Mouse (Mus musculus): Measurements from ENCODE around the gene Rbfox3. TPM values are rescaled to one million over a fixed set of nuclear protein-coding genes. Genes with fewer than 3 reads are reported as not detected.

Gene Rbfox3
- polyA plus RNA-seq, 1 experiment from 2014 or later: 55.2 TPM

DNA sequence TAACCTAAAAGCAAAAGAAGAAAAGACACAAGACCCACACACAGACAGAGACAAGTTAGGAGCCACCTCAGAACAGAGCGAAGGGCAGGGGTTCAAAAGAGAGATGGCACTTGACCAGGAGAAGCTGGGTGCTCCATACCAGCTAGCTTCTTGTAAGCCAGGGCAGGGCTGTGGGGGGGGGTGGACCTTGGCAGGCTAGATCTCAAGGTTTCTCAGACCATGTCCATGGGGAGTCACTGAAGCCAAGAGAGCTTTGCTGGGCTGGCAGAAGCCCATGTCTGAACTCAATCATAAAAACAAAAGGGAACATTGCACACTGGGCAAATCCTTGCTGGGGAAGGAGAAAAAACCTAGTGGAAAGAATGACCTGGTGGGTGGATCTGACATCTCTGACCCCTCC, 327.4 kb downstream of the Rbfox3 start:
- Histone ChIP-seq H3K27ac (no peak overlapping the region), H3K9me3 (no peaks in the 10 kb centered on the region), H3K36me3 (no peaks in the 10 kb centered on the region), H3K27me3 (0 out of 2 replicates have a peak, but pooled peaks cover 4% of the 10 kb centered on the region), H3K9ac (no peak overlapping the region), H3K4me3 (no peak overlapping the region), H3K4me2 (no peak overlapping the region), H3K4me1 (replicated peaks) (peaks cover 30% of the 10 kb centered on the region)
- ATAC-seq (ENCODE audit: low FRiP score): no peak
- WGBS: 96% methylated on average over 1 of the region's 1 CpGs

DNA sequence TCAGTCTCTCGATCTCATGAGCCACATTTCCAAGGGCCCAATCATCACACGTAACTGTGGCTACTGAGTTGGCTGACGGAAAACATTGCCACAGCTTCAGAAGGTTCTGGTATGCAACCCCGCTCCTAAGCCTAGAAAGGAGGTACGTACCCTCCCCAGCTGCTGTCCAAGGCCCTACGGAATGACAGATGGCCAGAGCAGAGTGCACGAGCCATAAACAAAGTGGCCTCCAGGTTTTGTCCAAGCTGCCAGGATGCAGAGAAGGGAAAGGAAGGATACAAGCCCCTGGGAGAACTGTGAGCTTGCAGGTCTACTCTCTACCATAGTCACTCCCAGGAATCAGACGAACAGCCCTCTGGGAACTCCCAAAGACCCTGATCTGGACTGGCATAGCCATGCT, 327.8 kb downstream of the Rbfox3 start:
- Histone ChIP-seq H3K9ac (no peak overlapping the region), H3K4me1 (replicated peaks) (peaks cover 34% of the 10 kb centered on the region), H3K4me3 (no peak overlapping the region), H3K27ac (no peak overlapping the region), H3K27me3 (0 out of 2 replicates have a peak, but pooled peaks cover 4% of the 10 kb centered on the region), H3K4me2 (no peak overlapping the region), H3K9me3 (no peaks in the 10 kb centered on the region), H3K36me3 (no peaks in the 10 kb centered on the region)
- 81% methylated on average over 8 of the region's 8 CpGs for WGBS
- no peak for ATAC-seq (ENCODE audit: low FRiP score)

DNA sequence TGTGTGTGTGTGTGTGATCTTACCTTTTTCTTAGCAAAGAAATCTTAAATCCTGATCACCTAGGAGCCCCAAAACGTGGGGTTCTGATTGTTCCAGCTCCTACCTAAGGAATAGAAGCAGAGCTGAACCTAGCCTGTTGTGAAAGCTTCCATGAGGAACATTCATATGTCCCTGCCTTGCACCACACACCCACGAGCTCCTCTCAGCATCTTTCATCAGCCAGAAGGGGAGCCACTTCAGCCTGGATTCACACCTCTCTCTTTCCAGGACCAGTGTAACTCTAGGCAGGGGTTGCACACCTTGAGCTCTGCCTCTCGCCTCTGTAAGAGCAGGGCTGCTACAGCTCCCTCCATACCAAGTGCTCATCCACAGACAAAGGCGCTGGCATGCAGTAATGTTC, 330.4 kb downstream of the Rbfox3 start:
- no peaks in the 10 kb centered on the region for H3K36me3 ChIP-seq
- no peak overlapping the region for H3K4me3 ChIP-seq
- no peak overlapping the region for H3K9ac ChIP-seq
- ATAC-seq (ENCODE audit: low FRiP score): no peak
- peaks cover 54% of the 10 kb centered on the region for H3K4me1 ChIP-seq (replicated peaks)
- H3K4me2 ChIP-seq: no peak overlapping the region
- 50% methylated on average over 4 of the region's 4 CpGs for whole genome bisulfite sequencing
- no peaks in the 10 kb centered on the region for H3K9me3 ChIP-seq
- H3K27ac ChIP-seq: peak overlapping the region; percentile 78
- 0 out of 2 replicates have a peak, but pooled peaks cover 4% of the 10 kb centered on the region for H3K27me3 ChIP-seq

DNA sequence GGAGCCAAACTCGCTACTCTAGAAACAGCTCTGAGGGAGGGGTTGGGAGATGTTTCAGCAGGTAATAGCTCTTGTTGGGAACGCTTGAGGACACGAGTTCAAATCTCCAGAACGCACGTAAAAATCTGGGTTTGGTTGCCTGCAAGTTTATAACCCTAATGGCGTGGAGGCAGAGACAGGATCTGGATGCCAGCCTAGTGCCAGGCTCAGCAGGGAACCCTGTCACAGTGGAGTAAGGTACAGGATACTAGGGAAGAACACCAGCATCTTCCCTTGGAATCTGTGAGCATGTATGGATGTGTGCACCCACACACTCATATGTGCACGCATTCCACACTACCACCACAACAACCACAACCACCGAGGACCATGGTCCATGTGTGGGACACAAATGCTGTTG, 331.8 kb downstream of the Rbfox3 start:
- H3K36me3 ChIP-seq: no peaks in the 10 kb centered on the region
- H3K9me3 ChIP-seq: no peaks in the 10 kb centered on the region
- no peak for ATAC-seq (ENCODE audit: low FRiP score)
- no peak overlapping the region for H3K9ac ChIP-seq
- H3K4me2 ChIP-seq: no peak overlapping the region
- 85% methylated on average over 8 of the region's 8 CpGs for WGBS
- H3K4me3 ChIP-seq: no peak overlapping the region
- peaks cover 4% of the 10 kb centered on the region; the same call in 1 of the 2 replicates for H3K27me3 ChIP-seq
- no peak overlapping the region for H3K27ac ChIP-seq
- H3K4me1 ChIP-seq (replicated peaks): peaks cover 59% of the 10 kb centered on the region

DNA sequence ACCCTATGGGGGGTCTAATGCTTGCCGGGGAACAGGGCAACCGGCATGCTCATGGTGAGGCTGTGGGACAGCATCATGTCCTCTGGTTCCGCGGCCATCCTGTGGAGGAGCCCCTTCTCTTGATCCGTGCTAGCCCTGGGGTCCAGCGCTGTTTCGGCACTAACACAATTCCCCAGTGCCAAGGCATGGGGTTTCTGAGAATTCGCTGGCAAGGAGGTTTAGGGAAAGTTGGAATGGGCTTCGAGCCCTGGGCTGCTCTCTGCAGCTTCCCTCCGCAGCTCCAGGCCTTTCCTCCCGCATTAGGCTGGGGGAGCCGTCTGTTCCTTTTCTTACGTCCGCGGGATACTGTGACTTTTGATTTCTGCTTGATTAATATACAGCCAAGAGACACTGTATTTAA, 334.1 kb downstream of the Rbfox3 start:
- peak overlapping the region; percentile 69; the same call in 1 of the 2 replicates for H3K27ac ChIP-seq
- H3K36me3 ChIP-seq: no peaks in the 10 kb centered on the region
- WGBS: 50% methylated on average over 15 of the region's 15 CpGs
- H3K4me1 ChIP-seq (replicated peaks): peaks cover 73% of the 10 kb centered on the region
- H3K4me3 ChIP-seq: no peak overlapping the region
- no peak overlapping the region for H3K4me2 ChIP-seq
- H3K9ac ChIP-seq: peak overlapping the region; percentile 1
- no peak for ATAC-seq (ENCODE audit: low FRiP score)
- H3K27me3 ChIP-seq: peaks cover 14% of the 10 kb centered on the region
- H3K9me3 ChIP-seq: no peaks in the 10 kb centered on the region

DNA sequence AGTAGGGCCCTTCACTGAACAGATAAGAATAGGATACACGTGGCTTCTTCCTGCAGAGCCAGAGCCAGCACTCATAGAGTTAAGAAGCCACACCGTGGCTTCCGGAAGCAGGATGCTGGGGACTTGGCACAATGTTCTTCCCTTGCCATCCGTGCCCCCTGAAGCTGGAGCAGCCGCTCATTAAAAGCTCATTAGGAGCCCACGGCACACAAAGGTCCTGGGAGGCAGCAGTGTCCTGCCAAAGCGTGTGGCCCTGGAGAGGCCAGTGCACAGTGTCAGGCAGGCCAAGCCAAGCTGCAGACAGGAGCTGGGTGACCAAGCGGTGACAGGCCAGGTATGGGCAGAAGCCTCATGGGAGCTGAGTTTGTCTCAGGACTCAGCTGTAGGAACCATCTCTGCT, 334.8 kb downstream of the Rbfox3 start:
- no peaks in the 10 kb centered on the region for H3K36me3 ChIP-seq
- no peak overlapping the region for H3K4me2 ChIP-seq
- no peak overlapping the region for H3K4me3 ChIP-seq
- no peaks in the 10 kb centered on the region for H3K9me3 ChIP-seq
- WGBS: 36% methylated on average over 8 of the region's 8 CpGs
- H3K9ac ChIP-seq: peak overlapping the region; percentile 1; the same call in 1 of the 2 replicates
- peaks cover 21% of the 10 kb centered on the region for H3K27me3 ChIP-seq
- peak overlapping the region; percentile 69 for H3K27ac ChIP-seq
- H3K4me1 ChIP-seq (replicated peaks): peaks cover 68% of the 10 kb centered on the region
- ATAC-seq (ENCODE audit: low FRiP score): no peak

DNA sequence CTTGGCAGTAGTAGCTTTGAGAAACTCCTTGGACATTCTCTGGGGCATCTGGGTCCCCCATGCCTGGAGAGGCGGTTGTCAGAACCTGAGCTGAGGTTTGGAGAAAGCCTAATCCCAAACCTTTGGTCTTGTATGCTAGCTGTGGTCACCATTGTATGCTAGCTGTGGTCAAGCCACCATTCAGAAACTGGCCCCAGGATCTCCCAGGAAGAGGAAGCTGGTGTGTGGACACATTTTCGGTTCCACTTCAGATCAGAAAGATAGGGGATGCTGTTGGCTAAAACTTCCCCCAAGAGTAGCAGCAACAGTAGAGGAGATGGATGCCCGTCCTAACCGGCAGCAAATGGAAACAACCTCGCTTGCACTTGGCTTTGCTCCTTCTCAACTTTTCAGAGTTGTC, 337.0 kb downstream of the Rbfox3 start:
- no peaks in the 10 kb centered on the region for H3K36me3 ChIP-seq
- 86% methylated on average over 5 of the region's 5 CpGs for WGBS
- peaks cover 43% of the 10 kb centered on the region for H3K27me3 ChIP-seq
- no peak overlapping the region for H3K4me3 ChIP-seq
- no peak overlapping the region for H3K9ac ChIP-seq
- no peak overlapping the region for H3K4me2 ChIP-seq
- no peak overlapping the region for H3K27ac ChIP-seq
- H3K9me3 ChIP-seq: no peaks in the 10 kb centered on the region
- H3K4me1 ChIP-seq (replicated peaks): peaks cover 70% of the 10 kb centered on the region
- ATAC-seq (ENCODE audit: low FRiP score): no peak

DNA sequence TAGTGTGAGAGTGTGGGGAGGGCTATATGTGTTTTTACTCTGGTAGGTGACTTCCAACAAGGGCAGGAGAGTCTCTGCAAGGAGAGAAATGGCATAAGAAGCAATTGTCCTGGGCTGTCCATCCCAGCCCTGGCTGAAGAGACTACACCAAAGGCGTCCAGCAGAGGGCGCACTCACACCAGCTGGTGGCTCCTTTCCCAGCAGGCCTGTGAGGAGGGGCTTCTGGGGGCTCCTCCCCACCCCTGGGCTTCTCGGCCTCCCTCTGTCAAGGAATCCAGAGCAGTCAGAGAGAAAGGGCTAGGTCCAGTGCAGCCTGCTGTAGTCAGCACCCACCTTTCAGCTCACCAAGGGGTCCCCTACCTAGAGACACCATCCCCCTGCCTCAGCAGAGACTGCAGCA, 337.8 kb downstream of the Rbfox3 start:
- 0% methylated on average over 3 of the region's 3 CpGs for WGBS
- ATAC-seq (ENCODE audit: low FRiP score): no peak
- Histone ChIP-seq H3K9me3 (no peaks in the 10 kb centered on the region), H3K4me2 (no peak overlapping the region), H3K27me3 (peaks cover 51% of the 10 kb centered on the region), H3K4me1 (replicated peaks) (peaks cover 75% of the 10 kb centered on the region), H3K27ac (peak overlapping the region; percentile 10; the same call in 1 of the 2 replicates), H3K36me3 (no peaks in the 10 kb centered on the region), H3K4me3 (no peak overlapping the region), H3K9ac (no peak overlapping the region)

DNA sequence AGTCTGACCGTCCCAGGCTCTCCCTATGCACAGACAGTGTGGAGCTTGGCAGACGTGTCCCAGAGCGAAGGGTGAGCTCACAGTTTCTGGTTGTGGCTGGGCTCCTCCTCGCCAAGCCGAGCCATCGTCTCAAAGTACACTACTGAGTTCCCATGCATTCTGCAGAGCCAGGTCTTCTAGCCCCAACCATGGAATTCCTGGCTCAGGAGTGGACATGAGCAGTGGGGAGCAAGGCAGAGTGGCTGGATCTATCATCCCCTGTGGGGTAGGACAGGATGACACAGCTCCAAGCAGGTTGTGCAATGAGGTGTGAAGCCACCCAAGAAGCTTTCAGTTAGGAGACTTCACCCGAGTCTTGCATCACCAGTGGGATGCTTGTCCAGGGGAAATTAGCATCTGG, 338.4 kb downstream of the Rbfox3 start:
- no peaks in the 10 kb centered on the region for H3K36me3 ChIP-seq
- H3K9ac ChIP-seq: peak overlapping the region; percentile 25; the same call in 1 of the 2 replicates
- H3K4me3 ChIP-seq: no peak overlapping the region
- H3K27ac ChIP-seq: no peak overlapping the region
- peaks cover 57% of the 10 kb centered on the region for H3K27me3 ChIP-seq
- H3K4me2 ChIP-seq: no peak overlapping the region
- no peak for ATAC-seq (ENCODE audit: low FRiP score)
- peaks cover 75% of the 10 kb centered on the region for H3K4me1 ChIP-seq (replicated peaks)
- H3K9me3 ChIP-seq: no peaks in the 10 kb centered on the region
- 69% methylated on average over 7 of the region's 7 CpGs for WGBS

DNA sequence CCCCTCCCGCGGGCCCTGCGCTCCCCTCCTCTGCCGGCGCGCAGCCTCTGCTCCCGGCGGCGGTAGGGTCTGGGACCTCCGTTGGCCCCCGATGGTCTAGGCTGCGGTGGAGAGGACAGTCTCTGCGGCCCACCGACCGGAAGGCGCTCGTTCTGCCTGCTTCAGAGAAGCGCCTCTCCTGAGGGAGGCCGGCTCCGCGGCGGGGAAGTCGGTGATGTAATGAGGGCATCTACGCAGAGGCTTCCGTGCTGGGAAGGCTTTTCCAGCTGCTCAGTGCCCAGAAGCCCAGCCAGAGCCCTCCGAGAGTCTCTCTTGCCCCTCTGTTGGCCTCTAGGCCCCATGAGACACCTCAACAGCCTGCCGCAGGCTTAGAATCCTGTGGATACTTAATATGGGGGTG, 341.2 kb downstream of the Rbfox3 start:
- Histone ChIP-seq H3K36me3 (no peaks in the 10 kb centered on the region), H3K27ac (peak overlapping the region; percentile 71), H3K9me3 (no peaks in the 10 kb centered on the region), H3K9ac (peak overlapping the region; percentile 82), H3K4me2 (peak overlapping the region; percentile 90), H3K27me3 (peaks cover 66% of the 10 kb centered on the region), H3K4me1 (replicated peaks) (peaks cover 70% of the 10 kb centered on the region), H3K4me3 (peak overlapping the region; percentile 53)
- no peak for ATAC-seq (ENCODE audit: low FRiP score)
- under 1% methylated on average over 25 of the region's 27 CpGs for WGBS

DNA sequence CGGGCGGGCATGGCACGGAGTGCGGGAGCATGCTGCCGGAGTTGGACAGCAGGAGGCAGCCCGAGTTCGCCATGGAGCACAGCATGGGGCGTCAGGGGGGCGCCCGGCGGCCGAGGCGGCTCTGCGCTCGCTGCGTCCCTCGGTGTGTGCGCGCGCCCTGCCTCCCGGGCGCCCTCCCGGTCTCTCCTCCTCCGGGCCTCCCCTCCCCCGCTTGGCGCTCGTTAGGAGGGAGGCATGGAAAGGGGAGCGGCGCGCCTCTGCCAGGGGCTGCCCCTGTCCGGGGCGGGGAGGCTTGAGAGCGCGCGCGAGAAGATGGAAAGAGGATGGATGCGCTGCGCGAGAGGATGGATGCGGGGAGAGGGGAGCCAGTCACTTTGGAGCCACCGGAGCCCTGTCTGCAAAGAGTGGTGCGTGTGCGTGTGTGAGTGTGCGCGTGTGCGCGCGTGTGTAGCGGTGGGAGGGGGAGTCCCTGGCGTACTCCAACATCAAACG, 341.8 kb downstream of the Rbfox3 start:
- ATAC-seq (ENCODE audit: low FRiP score): peak; percentile 52; the same call in 1 of the 2 replicates
- H3K4me2 ChIP-seq: peak overlapping the region; percentile 90
- WGBS: under 1% methylated on average over 32 of the region's 51 CpGs
- H3K27ac ChIP-seq: peak overlapping the region; percentile 71
- H3K9me3 ChIP-seq: no peaks in the 10 kb centered on the region
- no peaks in the 10 kb centered on the region for H3K36me3 ChIP-seq
- H3K4me1 ChIP-seq (replicated peaks): peaks cover 66% of the 10 kb centered on the region
- H3K4me3 ChIP-seq: peak overlapping the region; percentile 53
- peak overlapping the region; percentile 82 for H3K9ac ChIP-seq
- peaks cover 66% of the 10 kb centered on the region for H3K27me3 ChIP-seq

DNA sequence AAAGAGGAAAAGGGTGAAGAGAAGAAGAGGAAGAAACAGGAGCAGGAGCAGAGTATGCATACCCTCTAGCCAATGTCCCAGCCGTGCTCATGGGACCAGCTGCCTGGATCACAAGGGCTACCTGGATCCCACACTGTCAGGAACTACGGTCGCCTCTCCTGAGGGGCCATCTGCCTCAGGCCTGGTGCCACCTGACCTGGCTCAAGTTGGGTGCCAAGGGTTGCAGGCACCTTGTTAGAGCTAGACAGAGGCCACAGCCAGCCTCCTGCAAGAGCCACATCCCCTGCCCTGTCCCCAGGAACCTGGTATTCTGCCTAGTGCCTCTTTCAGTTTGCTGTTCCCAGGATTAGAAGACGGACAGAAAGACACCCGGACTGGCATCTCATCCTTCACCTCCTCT, 347.5 kb downstream of the Rbfox3 start:
- no peak overlapping the region for H3K9ac ChIP-seq
- WGBS: 81% methylated on average over 5 of the region's 5 CpGs

DNA sequence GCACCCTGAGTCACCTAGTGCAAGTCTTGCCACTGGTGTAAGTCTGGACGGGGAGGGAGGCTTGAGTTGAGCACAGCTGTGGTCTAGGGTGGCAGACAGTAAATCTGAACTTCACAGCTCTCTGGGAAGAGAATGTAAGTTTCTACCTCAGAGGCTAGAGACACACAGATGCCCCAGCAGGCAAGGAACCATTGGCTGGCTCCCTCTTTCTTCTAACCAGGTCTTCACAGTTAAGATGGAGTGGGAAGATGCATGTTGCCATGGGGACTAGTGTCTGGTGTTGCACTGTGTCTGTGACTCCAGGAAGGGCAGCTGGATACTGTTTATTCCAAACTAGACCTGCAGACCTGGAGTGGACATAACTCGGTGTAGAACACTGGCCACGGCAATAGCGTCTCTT, 348.6 kb downstream of the Rbfox3 start:
- H3K4me2 ChIP-seq: no peak overlapping the region
- peaks cover 14% of the 10 kb centered on the region for H3K27me3 ChIP-seq
- WGBS: 87% methylated on average over 4 of the region's 4 CpGs
- H3K36me3 ChIP-seq: no peaks in the 10 kb centered on the region
- no peaks in the 10 kb centered on the region for H3K9me3 ChIP-seq
- no peak for ATAC-seq (ENCODE audit: low FRiP score)
- no peak overlapping the region for H3K27ac ChIP-seq
- H3K9ac ChIP-seq: no peak overlapping the region
- H3K4me1 ChIP-seq (replicated peaks): peaks cover 26% of the 10 kb centered on the region
- no peak overlapping the region for H3K4me3 ChIP-seq

More for the DNA sequence above, 347.5 kb downstream of the Rbfox3 start:
- no peak for ATAC-seq (ENCODE audit: low FRiP score)
- Histone ChIP-seq H3K27ac (no peak overlapping the region), H3K27me3 (peaks cover 24% of the 10 kb centered on the region), H3K36me3 (no peaks in the 10 kb centered on the region), H3K4me1 (replicated peaks) (peaks cover 36% of the 10 kb centered on the region), H3K4me3 (no peak overlapping the region), H3K9me3 (no peaks in the 10 kb centered on the region), H3K4me2 (no peak overlapping the region)
